Mouse (Mus musculus) left cerebral cortex, adult 11 months (tissue): ENCODE measurements around the gene Ctnna3.
A peak's percentile ranks its signal among the peaks of the same experiment; 100 is the strongest.
"Not testable (repeated sequence)": the region's sequence is repeated elsewhere in the genome, so short reads cannot be mapped to it uniquely, and the experiment has no call there.

Experiments used
- DNase-seq: peaks from one replicate; pipeline ENCODE4 v3.0.0; 2022; ENCODE audit warnings: low spot score

Gene Ctnna3

GRCm38 (mm10) chr10:63424475-63424814 lies 5.5 kb upstream of the Ctnna3 start:
- DNase-seq, result no peak

DNA sequence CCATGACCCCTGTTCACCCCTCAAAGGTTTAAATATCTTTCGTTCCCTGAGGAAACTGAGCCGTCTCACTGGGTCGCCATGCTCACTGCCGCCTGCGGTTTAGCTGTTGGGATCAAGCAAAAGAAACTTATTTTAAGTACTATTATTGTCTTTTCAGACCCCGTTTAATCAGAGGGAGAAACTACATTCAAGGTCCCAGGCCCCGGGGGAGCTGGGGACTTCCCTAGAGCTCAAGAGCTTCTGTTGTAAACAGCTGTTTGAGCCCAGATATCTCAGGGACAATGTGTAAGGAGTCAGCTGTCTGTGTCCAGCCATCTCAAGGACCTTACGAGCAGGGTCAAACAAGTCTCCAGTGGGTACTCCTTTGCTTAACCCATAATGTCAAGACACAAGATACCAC lies 2.8 kb upstream of the Ctnna3 start:
- DNase-seq, result no peak

DNA sequence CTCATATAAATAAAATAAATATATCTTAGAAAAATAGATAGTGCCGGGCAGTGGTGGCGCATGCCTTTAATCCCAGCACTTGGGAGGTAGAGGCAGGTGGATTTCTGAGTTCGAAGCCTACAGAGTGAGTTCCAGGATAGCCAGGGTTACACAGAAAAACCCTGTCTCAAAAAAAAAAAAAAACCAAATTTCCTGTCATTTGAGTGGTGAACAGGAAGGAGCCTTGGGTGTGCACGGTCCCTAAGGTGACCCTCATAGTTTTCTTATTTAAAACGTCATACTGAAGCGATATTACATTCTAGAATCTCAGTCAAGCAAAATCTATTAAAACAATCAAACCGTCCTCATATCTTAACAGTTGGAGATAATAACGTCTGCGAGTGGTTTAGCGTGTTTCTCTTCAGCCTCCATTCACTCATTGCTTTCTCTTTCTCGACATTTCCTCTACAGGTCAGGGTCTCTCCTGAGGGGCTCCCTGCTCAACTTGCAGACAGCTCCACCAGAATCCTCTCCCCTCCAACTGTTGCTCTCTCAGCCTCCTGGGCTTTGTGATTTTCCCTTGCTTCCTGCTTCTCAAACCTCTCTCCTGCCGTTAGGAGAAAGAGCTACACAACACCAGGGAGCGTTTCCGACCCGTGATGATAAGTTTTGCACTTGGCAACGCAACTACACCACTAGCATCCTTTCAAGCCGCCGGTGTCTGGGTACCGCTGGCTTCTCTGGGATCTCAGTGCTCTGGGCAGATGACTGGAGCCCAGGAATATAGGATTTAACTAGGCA lies 1.5 kb upstream of the Ctnna3 start:
- DNase-seq, result no peak

GRCm38 (mm10) chr10:63429023-63429340 lies 916 bp upstream of the Ctnna3 start:
- no peak for DNase-seq

DNA sequence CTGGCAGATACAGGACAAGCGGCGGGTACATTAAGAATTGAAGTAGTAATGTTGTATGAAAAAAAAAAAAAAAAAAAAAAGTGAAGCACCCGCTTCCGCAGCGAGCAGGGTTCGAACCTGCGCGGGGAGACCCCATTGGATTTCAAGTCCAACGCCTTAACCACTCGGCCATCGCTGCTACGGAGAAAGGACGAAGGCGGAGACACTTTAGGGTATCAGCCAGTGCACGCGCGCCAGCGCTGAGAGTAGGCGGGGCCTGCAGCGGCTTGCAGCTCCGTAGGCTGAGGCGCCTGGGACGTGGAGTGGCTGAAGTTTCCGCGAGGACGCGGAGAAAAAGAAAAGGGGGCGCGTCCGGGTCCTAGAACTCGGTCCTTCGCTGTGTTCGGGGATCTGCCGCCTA lies 518 bp upstream of the Ctnna3 start:
- peak; percentile 97 for DNase-seq

DNA sequence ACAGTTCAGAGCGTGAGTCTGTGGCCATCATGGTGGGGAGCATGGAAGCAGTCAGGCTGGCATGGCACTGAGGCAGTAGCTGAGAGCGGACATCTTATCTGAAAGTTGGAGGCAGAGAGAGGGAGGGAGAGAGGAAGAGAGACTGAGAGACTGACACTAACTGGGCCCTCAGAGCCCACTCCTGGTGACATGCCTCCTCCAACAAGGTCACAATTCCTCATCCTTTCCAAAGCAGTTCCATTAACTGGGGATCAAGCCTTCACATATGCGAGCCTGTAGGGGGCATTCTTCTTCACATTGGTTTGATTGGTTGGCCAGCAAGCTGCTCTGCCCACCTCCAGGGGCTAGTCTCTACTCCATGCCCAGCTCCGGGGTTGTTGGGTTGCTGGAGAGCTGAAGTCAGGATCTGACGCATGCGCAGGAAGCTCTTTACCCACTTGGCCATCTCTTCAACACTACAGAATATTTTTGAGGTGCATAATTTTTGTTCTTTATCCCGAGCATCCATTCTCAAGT lies 1.4 kb downstream of the Ctnna3 start:
- no peak for DNase-seq

DNA sequence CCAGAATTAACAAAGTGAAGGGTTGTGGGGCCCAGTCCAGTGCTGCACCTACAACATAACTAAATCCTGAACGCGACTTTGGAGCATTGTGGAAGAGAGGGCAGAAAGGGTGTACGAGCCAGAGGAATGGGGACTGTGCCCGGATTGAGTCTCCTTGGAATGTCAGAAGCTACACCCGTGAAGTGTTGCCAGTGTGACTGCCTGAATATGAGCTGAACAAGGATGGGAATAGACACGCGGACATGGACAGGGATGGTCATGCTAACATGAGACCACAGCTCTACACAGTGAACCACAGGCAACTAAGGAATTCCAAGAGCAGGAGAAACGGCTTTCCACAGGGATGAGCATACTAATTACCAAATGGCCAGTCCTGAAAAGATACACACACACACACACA lies 2.2 kb downstream of the Ctnna3 start:
- no peak for DNase-seq

GRCm38 (mm10) chr10:63432887-63433286 lies 3.0 kb downstream of the Ctnna3 start:
- no peak for DNase-seq

DNA sequence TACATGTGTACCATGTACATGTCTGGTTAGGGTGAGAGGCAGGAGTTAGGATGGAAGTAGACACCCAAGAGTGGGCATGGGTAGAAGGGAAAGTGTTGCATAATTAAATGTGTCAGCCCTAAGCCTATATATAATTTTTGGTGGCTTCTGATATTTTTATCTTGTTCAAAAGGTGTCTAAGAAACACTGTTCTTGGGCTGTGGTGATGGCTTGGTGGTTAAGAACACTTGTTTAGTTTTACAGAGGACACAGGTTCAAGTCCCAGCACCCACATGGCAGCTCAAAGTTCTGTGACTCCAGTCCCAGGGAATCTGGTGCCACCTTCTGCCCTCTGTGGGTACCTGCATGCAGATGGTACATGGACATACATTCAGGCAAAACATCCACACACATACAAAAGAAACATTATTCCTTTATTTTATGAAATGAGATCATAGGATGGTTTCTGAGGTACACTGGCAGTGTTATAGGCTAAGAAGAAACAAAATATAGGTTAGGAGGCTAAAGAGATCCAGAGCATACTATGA lies 8.9 kb downstream of the Ctnna3 start:
- no peak for DNase-seq

GRCm38 (mm10) chr10:63439694-63440228 lies 9.9 kb downstream of the Ctnna3 start:
- DNase-seq, result no peak

DNA sequence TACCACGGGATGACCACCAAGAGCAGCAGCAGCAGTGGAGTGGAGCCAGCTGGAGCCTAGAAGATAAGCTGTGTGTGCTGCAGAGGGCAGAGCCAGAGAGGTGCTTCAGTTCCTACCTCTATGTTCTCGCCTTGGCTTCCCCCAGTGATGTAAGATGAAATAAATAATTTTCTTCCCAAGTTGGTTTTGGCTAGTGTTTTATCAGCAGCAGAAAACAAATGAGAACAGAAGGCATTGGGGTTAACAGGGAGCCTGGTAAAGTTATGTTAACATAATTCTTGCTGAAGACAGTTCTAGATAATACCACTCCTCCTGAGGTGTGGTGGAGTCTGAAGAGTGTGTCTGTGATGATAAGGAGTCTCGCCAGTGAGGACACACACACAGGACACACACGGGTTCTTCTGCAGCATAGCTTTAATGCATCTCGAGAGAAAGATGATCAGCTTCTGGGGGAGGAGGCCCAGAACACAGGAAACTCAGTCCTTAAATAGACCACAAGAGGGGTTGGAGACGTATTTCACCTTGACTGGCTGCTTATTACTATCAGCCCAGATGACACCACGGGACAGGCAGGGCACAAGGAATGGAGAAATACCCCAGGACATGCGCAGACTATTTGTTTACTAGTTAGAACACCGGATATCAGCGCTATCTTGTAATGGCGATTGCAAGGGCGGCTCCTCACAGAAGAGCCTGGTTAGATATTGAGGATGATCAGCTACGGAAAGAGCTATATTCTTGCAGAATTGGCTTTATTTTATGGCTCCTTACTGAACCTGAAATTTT lies 14.9 kb downstream of the Ctnna3 start:
- DNase-seq, result not testable (repeated sequence)

DNA sequence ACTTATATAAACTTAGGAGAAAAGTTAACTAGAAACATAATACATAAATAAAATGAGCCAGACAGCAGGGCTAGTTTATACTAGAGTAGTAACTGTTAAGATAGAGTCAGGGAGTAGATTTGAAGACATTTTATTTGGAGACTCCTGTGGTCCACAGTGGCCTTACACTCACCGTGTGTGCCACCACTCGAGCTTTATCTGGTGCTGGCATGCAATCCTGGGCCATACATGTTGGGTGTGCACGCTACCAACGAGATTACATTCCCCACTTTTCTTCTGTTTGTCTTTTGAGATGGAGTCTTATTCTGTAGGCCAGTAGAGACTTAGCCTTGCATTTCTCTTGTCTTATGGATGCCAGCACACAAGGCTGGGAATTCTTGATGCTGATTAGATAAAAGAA lies 24.0 kb downstream of the Ctnna3 start:
- no peak for DNase-seq

DNA sequence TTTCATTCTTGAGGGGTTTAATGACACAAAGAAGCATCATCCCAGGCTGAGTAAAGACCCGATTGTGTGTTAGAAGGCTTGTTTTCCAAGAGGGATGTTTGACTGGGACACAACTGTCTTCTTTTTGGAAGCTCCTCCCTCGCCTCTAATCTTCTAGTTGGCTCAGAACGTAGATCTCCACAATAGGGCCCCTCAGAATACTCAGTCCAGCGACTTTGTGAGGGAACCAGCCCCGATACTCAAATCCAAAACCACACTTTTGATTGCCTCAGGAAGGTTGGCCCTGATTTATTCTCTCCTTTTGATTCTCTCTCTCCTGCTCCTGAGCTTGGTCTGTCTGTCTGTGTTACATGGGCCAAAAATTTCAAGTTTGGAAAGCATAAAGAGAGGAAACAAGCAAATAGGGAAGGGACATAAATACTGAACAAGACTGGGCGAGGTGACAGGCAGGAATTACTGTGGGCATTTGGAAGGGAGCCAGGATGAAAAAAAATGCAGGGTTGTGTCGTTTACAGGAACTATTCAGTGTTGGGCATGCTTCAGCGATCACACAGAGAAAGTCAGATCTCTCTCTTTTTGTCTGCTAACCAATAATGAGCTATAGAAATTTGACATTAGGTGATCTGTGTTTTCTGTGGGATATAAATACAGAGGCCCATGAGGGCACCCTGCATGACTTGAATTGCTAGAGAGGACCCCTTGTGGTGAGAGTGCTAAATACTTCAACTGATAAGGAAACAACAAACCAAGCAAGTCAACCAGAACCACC lies 25.4 kb downstream of the Ctnna3 start:
- DNase-seq, result no peak

GRCm38 (mm10) chr10:63457292-63458128 lies 27.6 kb downstream of the Ctnna3 start:
- DNase-seq, result no peak

- no peak for DNase-seq
These were observed 31.0 kb downstream of the Ctnna3 start for GRCm38 (mm10) chr10:63460935-63461334.

DNA sequence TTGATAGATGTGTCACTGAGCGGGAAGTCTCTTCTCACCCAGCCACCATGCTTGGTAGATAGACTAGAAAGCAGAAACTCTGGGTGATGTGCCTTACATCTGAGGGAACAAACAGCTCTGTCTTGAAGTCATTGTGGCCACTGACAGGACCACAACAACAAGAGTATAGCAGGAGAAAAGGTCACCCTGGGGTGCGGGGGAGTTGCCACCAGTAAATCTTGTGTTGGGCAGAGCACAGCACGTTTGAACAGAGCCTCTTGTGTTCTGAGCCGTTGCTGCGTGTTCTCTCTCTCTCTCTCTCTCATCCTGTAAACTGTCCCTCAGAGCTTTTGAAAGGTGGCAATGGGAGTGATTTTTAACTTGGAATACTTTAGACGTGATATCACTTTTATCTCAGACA lies 42.6 kb downstream of the Ctnna3 start:
- DNase-seq, result no peak

DNA sequence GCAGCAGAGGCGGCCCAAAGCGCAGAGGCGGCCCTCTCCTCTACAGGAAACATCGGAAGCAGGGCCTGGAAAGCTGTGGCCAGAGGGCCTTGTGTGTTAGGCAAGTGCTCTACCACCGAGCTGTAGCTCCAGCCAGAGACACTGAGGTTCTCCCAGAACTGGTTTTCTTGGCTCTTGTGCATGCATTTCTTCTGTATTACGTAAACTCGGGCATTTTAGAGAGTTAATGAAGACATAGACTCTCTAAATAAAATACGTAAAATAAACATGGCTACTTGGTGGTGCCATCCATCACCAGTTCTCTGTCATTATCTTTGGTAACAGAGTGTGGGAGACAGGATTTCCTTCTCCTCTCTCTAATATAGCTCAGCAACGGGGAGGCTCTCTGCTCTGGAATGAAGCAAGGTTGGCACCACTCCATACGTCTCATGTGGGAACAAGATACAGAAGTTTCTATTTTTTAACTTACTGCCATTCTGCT lies 46.3 kb downstream of the Ctnna3 start:
- peak; percentile 11 for DNase-seq

DNA sequence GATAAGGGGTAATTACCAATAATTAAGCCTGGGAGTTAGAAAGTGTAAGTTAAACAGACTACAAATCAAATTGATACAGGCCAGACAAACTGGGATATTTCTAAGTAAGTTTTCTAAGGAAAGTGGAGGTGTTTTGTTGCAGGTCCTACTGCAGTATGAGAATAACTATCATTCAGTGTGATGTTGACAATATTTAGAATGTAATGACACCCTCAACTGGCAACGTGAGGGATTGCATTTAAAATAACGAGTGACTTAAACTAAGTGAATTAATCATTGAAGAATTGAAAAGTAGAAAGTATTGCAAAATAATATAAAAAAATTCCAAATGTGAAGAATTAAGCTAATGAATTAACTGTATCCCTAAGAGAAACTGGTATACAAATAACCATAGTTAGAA lies 49.0 kb downstream of the Ctnna3 start:
- no peak for DNase-seq

DNA sequence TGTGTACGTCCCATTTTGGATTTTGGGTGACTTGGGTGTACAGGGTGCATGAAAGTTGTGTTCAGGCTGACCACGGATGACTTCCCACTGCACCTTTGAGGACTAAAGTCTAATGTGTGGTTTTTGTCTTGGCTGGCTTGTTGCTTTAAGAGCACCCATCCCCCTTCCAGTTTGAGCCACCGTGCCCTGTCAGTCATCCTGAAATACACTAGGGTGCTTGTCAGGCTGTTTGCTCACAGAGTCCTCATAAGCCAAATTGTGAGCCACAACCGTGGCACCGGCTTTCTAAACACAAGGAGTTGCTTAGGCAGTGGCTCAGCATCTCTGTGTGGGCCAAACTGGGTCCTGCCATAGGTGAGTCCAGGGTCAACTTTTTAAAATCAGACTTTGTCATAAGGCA lies 50.2 kb downstream of the Ctnna3 start:
- no peak for DNase-seq

DNA sequence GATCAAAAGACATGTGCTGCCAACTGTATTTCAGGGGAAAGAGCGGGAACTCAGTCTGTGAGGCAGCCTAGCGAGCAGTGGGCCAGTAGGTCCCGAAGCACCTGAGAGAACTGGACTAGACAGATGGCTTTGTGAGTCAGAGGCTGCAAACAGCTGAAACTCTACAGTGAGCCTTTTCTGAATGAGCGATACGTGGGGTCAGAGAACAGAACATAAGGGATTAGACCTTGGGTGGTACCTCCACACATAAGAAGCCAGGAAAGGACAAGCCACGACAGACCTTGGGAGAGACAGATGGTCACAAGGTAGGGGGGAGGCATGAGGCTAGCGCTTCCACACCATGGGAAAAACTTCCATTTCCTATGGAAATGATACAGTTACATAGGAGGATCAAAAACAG lies 58.4 kb downstream of the Ctnna3 start:
- no peak for DNase-seq

GRCm38 (mm10) chr10:63523956-63524355 lies 94.1 kb downstream of the Ctnna3 start:
- DNase-seq, result no peak
